Mouse (Mus musculus) embryonic facial prominence, embryonic 12.5 days (tissue): ENCODE results near the gene Ucma. TPM values are rescaled to one million over a fixed set of nuclear protein-coding genes. Genes with fewer than 3 reads are reported as not detected.

ENCODE experiments used
- ATAC-seq: fragments of 200-750 bp; cut with Nextera tagmentation; 2 replicates; pipeline ENCODE4 v1.8.0; 2017; ENCODE audit not compliant: insufficient number of reproducible peaks, insufficient read depth, low FRiP score, low TSS enrichment
- H3K27ac ChIP-seq: fragments of 300-500 bp; sonication (generic); 2 replicates; pipeline ENCODE4 v1.5.1; 2016; ENCODE audit warnings: mild to moderate bottlenecking
- H3K27me3 ChIP-seq: fragments of 300-500 bp; sonication (generic); 2 replicates; pipeline ENCODE4 v1.6.1; 2016; ENCODE audit warnings: mild to moderate bottlenecking, moderate library complexity
- H3K36me3 ChIP-seq: fragments of 300-500 bp; sonication (generic); 2 replicates; pipeline ENCODE4 v1.6.1; 2016; ENCODE audit warnings: mild to moderate bottlenecking
- H3K4me1 ChIP-seq: fragments of 300-500 bp; sonication (generic); 2 replicates; pipeline ENCODE4 v1.6.1; 2016
- H3K4me2 ChIP-seq: fragments of 300-500 bp; sonication (generic); replicated peaks from 2 replicates; pipeline ENCODE4 v1.6.1; 2016; ENCODE audit warnings: mild to moderate bottlenecking, moderate library complexity
- H3K4me3 ChIP-seq: fragments of 300-500 bp; sonication (generic); 2 replicates; pipeline ENCODE4 v1.5.1; 2016; ENCODE audit warnings: mild to moderate bottlenecking
- H3K9ac ChIP-seq: fragments of 300-500 bp; sonication (generic); 2 replicates; pipeline ENCODE4 v1.6.1; 2016; ENCODE audit warnings: mild to moderate bottlenecking, moderate library complexity
- H3K9me3 ChIP-seq: fragments of 300-500 bp; sonication (generic); 2 replicates; pipeline ENCODE4 v1.6.1; 2016; ENCODE audit warnings: mild to moderate bottlenecking, moderate library complexity
- WGBS: fragments of 180-500 bp; shearing (Covaris S2); methylation state at CpG from one replicate; pipeline ENCODE4 v1.1.7; 2016; 5-methylcytosine and 5-hydroxymethylcytosine counted together
- polyA plus RNA-seq: library from polyadenylated mRNA; unstranded; fragments of >200 nt; fragmentation: Nextera tagmentation; extraction: Ambion mirVana; gene quantifications from 2 replicates; pipeline ENCODE4 v1.2.1, GENCODE M21; 2016

The Ucma gene
- polyA plus RNA-seq, 1 experiment from 2014 or later = not detected

DNA sequence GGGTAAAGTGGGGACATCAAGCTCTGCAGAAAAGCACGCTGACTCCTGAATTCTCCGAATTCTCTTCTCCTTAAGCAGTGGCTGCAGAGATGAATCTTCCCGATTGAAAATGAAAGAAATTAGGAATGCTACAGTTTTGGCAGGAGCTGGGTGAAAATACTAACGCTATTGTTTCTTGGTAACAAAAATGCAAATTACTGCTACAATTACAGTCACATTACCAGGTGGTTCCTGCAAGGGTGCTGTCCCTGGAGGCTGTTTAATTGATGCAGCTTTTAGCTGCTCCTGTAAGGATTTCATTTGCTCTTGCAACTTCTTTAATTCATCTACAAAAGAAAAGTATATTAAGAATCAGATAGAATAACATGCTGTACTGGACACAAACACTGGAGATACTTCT is 31.2 kb downstream of the Ucma start:
- peaks cover 8% of the 10 kb centered on the region for H3K4me1 ChIP-seq
- 94% methylated on average over 4 of the region's 4 CpGs for WGBS
- H3K9ac ChIP-seq = no peak overlapping the region
- H3K27ac ChIP-seq = no peak overlapping the region
- H3K36me3 ChIP-seq = peaks cover 59% of the 10 kb centered on the region
- ATAC-seq = no peak
- no peaks in the 10 kb centered on the region for H3K9me3 ChIP-seq
- no peak overlapping the region for H3K4me2 ChIP-seq
- no peak overlapping the region for H3K4me3 ChIP-seq
- H3K27me3 ChIP-seq = no peaks in the 10 kb centered on the region

DNA sequence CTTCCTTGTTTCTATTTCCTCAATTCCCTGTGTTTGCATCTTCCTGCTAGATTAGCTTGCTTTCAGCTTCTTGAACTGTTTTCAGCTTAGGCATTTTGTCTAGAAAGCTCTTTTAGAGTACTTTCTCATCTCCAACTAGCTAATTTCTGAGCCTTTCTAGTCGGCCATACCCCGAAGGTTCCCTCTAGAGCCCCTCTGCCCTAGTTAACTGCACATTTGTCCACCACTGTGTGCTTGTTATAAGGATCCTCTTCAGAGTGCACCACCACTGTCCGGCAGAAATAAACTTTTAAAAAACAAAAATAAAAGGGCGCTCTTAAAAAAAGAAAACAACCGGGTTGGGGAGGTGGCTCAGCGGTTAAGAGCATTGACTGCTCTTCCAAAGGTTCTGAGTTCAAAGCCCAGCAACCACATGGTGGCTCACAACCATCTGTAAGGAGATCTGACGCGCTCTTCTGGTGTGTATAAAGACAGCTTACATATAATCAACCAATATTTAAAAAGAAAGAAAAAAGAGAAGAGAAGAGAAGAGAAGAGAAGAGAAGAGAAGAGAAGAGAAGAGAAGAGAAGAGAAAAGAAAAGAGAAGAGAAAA is 36.1 kb downstream of the Ucma start:
- peak overlapping the region; percentile 59 for H3K4me2 ChIP-seq
- H3K9me3 ChIP-seq = no peaks in the 10 kb centered on the region
- H3K27me3 ChIP-seq = no peaks in the 10 kb centered on the region
- H3K4me1 ChIP-seq = peaks cover 8% of the 10 kb centered on the region
- WGBS = 12% methylated on average over 8 of the region's 8 CpGs
- peak overlapping the region; percentile 76 for H3K4me3 ChIP-seq
- ATAC-seq = no peak
- peak overlapping the region; percentile 52 for H3K9ac ChIP-seq
- H3K36me3 ChIP-seq = peaks cover 24% of the 10 kb centered on the region
- no peak overlapping the region for H3K27ac ChIP-seq

DNA sequence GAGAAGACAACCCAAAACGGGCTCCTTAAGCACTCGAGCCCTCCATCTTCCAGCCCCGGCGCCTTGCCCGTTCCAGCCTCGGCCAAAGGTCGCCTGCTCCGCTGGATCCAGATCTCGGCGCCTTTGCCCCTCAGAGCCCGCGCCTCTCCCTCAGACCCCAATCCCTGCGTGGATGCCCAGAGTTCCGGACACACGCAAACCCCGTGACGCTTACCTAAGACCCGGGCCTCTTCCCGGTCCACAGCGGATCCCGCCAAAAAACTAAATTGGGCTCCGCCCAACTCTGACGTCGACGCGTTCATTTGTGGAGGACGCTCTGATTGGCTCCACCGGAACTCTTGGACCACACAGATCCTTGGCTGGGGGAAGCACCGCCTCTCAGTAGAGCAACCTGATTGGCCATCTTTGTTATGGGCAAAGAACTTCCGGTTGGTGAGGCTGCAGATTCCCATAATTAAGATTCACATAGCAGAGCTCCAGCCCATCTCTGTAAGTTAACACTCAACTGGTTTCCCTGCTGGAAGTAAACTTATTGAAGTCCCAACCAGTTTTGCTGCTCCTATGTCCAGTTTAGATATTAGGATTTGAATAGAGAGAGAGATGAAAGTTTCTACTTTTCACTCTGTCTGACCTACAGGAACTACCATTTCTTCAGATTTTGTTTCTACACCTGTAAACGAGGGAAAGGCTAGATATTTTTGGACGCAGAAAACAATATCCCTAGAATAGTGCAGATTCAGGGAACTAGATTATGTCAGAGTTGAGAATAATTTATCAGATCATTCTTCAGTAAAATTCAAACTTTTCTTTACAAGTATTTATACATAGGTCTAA is 36.8 kb downstream of the Ucma start, which contains the start of gene Mcm10:
TSS of gene Mcm10 (minus strand) at position 301 of the 834 bp plus-strand sequence.
- Histone ChIP-seq H3K27me3 (no peaks in the 10 kb centered on the region), H3K9ac (peak within 1 kb of the TSS; percentile 52), H3K4me3 (peak within 1 kb of the TSS; percentile 76), H3K4me1 (peaks cover 8% of the 10 kb centered on the region), H3K9me3 (no peaks in the 10 kb centered on the region), H3K27ac (peak within 1 kb of the TSS; percentile 57; the same call in 1 of the 2 replicates), H3K4me2 (peak within 1 kb of the TSS; percentile 59), H3K36me3 (peaks cover 17% of the 10 kb centered on the region)
- 5% methylated on average over 32 of the region's 32 CpGs for WGBS
- ATAC-seq = peak; percentile 99

DNA sequence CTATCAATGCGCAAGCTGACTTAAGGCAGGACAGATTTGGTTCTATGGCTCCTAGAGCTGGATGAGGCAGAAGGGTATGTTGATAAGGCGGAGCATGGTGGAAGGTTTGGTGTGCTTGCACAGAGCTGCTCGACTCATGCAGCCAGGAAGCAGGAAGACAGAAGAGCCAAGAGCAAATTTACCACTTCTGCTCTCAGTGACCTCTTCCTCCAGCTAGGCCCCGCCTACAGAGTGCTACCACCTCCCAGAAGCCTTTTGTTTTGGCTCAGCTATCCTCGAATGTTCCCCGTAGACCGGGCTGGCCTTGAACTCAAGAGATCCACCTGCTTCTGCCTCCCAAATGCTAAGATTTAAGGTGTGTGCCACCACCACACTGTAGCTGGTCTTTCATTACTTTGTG is 38.7 kb downstream of the Ucma start:
- no peak for ATAC-seq
- H3K36me3 ChIP-seq = 0 out of 2 replicates have a peak, but pooled peaks cover 3% of the 10 kb centered on the region
- H3K27me3 ChIP-seq = no peaks in the 10 kb centered on the region
- H3K4me3 ChIP-seq = no peak overlapping the region
- H3K4me1 ChIP-seq = peaks cover 8% of the 10 kb centered on the region
- no peaks in the 10 kb centered on the region for H3K9me3 ChIP-seq
- no peak overlapping the region for H3K4me2 ChIP-seq
- 77% methylated on average over 7 of the region's 7 CpGs for WGBS
- no peak overlapping the region for H3K27ac ChIP-seq
- no peak overlapping the region for H3K9ac ChIP-seq

- H3K9me3 ChIP-seq = no peaks in the 10 kb centered on the region
- H3K9ac ChIP-seq = no peak overlapping the region
- WGBS = 87% methylated on average over 6 of the region's 6 CpGs
- H3K36me3 ChIP-seq = 0 out of 2 replicates have a peak, but pooled peaks cover 2% of the 10 kb centered on the region
- no peak overlapping the region for H3K27ac ChIP-seq
- no peak overlapping the region for H3K4me2 ChIP-seq
- H3K4me1 ChIP-seq = peaks cover 8% of the 10 kb centered on the region
- ATAC-seq = no peak
- no peaks in the 10 kb centered on the region for H3K27me3 ChIP-seq
- no peak overlapping the region for H3K4me3 ChIP-seq
Measured at GRCm38 (mm10) chr2:5015527-5015926, 39.6 kb downstream of the Ucma start.

DNA sequence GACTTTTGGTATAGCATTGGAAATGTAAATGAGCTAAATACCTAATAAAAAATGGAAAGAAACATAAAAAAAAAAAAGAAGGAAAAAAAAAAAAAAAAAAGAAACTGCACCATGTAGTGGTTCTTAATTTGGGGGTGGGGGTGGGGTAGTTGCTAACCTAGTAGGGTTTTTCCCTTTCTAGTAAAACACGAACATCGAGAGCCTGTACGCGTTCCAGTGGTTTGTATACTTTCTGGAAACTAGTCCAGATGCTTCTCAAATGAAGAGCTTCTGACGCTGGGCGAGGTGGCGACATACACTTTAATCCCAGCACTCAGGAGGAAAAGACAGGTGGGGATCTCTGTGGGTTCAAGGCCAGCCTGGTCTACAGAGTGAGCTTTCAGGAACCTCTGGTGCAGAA is 41.0 kb downstream of the Ucma start:
- H3K27me3 ChIP-seq = no peaks in the 10 kb centered on the region
- no peak overlapping the region for H3K9ac ChIP-seq
- 90% methylated on average over 7 of the region's 7 CpGs for WGBS
- H3K27ac ChIP-seq = no peak overlapping the region
- peaks cover 2% of the 10 kb centered on the region for H3K4me1 ChIP-seq
- no peaks in the 10 kb centered on the region for H3K9me3 ChIP-seq
- H3K36me3 ChIP-seq = no peaks in the 10 kb centered on the region
- ATAC-seq = no peak
- H3K4me2 ChIP-seq = no peak overlapping the region
- H3K4me3 ChIP-seq = no peak overlapping the region

DNA sequence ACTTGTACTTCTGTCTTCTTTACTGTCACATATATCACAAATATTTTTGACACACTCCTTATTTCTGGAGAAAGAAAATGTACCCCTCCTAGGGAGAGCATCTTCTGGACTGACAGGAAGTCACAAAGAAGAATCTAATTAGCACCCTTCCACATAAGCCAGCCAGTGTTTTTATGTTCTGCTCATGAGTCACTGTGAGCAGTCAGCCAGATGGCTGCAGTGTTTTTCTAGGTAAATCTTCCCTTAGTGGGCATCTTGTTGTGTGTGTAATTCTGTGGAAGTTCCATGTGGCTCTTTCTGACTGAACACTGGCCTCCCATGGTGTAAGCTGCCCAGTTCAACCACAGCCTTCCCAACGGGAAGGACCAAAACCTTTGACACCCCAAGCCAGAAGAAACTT is 43.8 kb downstream of the Ucma start:
- Histone ChIP-seq H3K27ac (no peak overlapping the region), H3K9ac (no peak overlapping the region), H3K27me3 (no peaks in the 10 kb centered on the region), H3K4me1 (no peaks in the 10 kb centered on the region), H3K36me3 (no peaks in the 10 kb centered on the region), H3K4me3 (no peak overlapping the region), H3K4me2 (no peak overlapping the region), H3K9me3 (no peaks in the 10 kb centered on the region)
- WGBS = 64% methylated on average over 1 of the region's 1 CpGs
- ATAC-seq = no peak

DNA sequence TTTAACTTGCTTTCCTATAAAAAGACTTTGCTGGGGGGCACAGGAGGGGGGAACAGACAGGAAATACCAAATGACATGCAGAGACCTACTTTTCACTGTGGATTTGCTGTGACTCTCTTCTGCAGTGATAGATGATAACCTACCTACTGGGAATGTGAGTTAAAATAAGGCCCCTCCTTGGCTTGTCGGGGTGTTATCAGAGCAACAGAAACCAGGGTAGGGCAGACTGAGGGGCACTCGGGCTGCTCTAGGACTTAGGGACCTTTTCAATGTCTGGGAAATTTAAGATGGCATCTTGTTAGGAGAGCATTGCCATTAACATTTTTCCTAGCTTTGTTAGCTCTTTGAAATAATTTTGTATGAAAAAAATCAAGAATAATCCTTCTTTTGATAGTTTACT is 47.4 kb downstream of the Ucma start:
- Histone ChIP-seq H3K4me2 (no peak overlapping the region), H3K27me3 (no peaks in the 10 kb centered on the region), H3K4me3 (no peak overlapping the region), H3K36me3 (no peaks in the 10 kb centered on the region), H3K27ac (no peak overlapping the region), H3K9me3 (no peaks in the 10 kb centered on the region), H3K4me1 (no peaks in the 10 kb centered on the region), H3K9ac (no peak overlapping the region)
- WGBS = 70% methylated on average over 2 of the region's 2 CpGs
- ATAC-seq = no peak

GRCm38 (mm10) chr2:5023699-5024399 is 47.9 kb downstream of the Ucma start:
- WGBS = 53% methylated on average over 14 of the region's 14 CpGs
- no peak for ATAC-seq
- no peak overlapping the region for H3K4me2 ChIP-seq
- no peaks in the 10 kb centered on the region for H3K4me1 ChIP-seq
- H3K9ac ChIP-seq = no peak overlapping the region
- no peak overlapping the region for H3K27ac ChIP-seq
- no peaks in the 10 kb centered on the region for H3K36me3 ChIP-seq
- no peaks in the 10 kb centered on the region for H3K27me3 ChIP-seq
- H3K4me3 ChIP-seq = no peak overlapping the region
- no peaks in the 10 kb centered on the region for H3K9me3 ChIP-seq

DNA sequence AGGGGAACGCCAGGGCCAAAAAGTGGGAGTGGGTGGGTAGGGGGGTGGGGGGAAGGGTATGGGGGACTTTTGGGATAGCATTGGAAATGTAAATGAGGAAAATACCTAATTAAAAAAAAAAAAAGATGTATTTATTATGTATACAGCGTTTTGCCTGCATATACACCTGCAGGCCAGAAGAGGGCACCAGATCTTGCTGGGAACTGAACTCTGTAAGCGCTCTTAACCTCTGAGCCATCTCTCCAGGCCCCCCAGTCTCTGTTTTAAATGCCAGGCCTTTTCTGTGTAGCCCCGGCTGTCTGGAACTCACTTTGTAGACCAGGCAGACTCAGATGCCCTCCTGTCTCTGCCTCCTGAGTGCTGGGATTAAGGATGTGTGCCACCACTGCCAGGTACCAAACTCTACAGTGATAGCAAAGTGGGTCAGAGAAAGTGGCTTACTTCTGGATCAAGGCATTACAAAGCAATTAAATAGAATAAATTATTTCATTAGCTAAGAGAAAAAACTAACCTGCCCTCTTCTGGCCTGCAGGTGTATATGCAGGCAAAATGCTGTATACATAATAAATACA is 49.3 kb downstream of the Ucma start:
- no peaks in the 10 kb centered on the region for H3K9me3 ChIP-seq
- no peaks in the 10 kb centered on the region for H3K36me3 ChIP-seq
- 53% methylated on average over 4 of the region's 4 CpGs for WGBS
- 0 out of 2 replicates have a peak, but pooled peaks have one; percentile 15 for ATAC-seq
- no peaks in the 10 kb centered on the region for H3K27me3 ChIP-seq
- H3K4me3 ChIP-seq = no peak overlapping the region
- no peak overlapping the region for H3K27ac ChIP-seq
- no peak overlapping the region for H3K9ac ChIP-seq
- no peaks in the 10 kb centered on the region for H3K4me1 ChIP-seq
- no peak overlapping the region for H3K4me2 ChIP-seq

- no peaks in the 10 kb centered on the region for H3K27me3 ChIP-seq
- WGBS = 68% methylated on average over 6 of the region's 6 CpGs
- no peaks in the 10 kb centered on the region for H3K36me3 ChIP-seq
- H3K4me1 ChIP-seq = no peaks in the 10 kb centered on the region
- H3K4me2 ChIP-seq = no peak overlapping the region
- H3K4me3 ChIP-seq = no peak overlapping the region
- no peak for ATAC-seq
- no peaks in the 10 kb centered on the region for H3K9me3 ChIP-seq
- H3K27ac ChIP-seq = no peak overlapping the region
- H3K9ac ChIP-seq = no peak overlapping the region
Measured at GRCm38 (mm10) chr2:5027057-5027456, 51.1 kb downstream of the Ucma start.
